Mouse (Mus musculus) CH12.LX (cell line): ENCODE data around the gene Taf12.

Source experiments
- BHLHE40 ChIP-seq: IDR thresholded peaks from 2 replicates; pipeline ENCODE4 v1.6.1; 2011; ENCODE audit warnings: mild to moderate bottlenecking, low read depth, low read length, improper control_type of control experiment
- CTCF ChIP-seq, 2 experiments: IDR thresholded peaks in 1 of 2; conservative IDR thresholded peaks in 1 of 2; 2 replicates each; pipeline ENCODE4 v1.5.1; 2011 to 2012; ENCODE audit warnings: low read depth in 2 of 2, low read length in 2 of 2, improper control_type of control experiment in 1 of 2, inconsistent platforms in 1 of 2, mild to moderate bottlenecking in 1 of 2, moderate library complexity in 1 of 2
- NELFE ChIP-seq: IDR thresholded peaks from 2 replicates; pipeline ENCODE4 v1.6.1; 2011; ENCODE audit warnings: low read depth, low read length, improper control_type of control experiment
- NRF1 ChIP-seq: IDR thresholded peaks from 2 replicates; pipeline ENCODE4 v1.6.1; 2014; ENCODE audit warnings: low read depth, mild to moderate bottlenecking, inconsistent platforms, low read length, improper control_type of control experiment, moderate library complexity
- PAX5 ChIP-seq: IDR thresholded peaks from 2 replicates; pipeline ENCODE4 v1.6.1; 2012; ENCODE audit warnings: low read length, inconsistent platforms, mixed read lengths
- POLR2A ChIP-seq: IDR thresholded peaks from 2 replicates; pipeline ENCODE4 v1.6.1; 2011; ENCODE audit warnings: low read depth, mild to moderate bottlenecking, improper control_type of control experiment, low read length
- TCF12 ChIP-seq: IDR thresholded peaks from 2 replicates; pipeline ENCODE4 v1.6.1; 2014; ENCODE audit warnings: low read depth, mild to moderate bottlenecking, inconsistent platforms, low read length, improper control_type of control experiment
- ZMIZ1 ChIP-seq: IDR thresholded peaks from 2 replicates; pipeline ENCODE4 v1.6.1; 2012; ENCODE audit warnings: low read depth, mild to moderate bottlenecking, inconsistent platforms, low read length, improper control_type of control experiment
- ZNF384 ChIP-seq: IDR thresholded peaks from 2 replicates; pipeline ENCODE4 v1.6.1; 2012; ENCODE audit warnings: low read depth, low read length, improper control_type of control experiment, inconsistent platforms

GRCm38 (mm10) chr4:132240367-132240766 lies 33.8 kb upstream of the Taf12 start:
- TF ChIP-seq BHLHE40, result no peak
- no peak for TF ChIP-seq POLR2A
- TF ChIP-seq CTCF (conservative IDR thresholded peaks at IDR 0.05 in 1 of 2, IDR thresholded peaks at IDR 0.05 in 1 of 2; ENCODE audit: low read depth in 2 of 2, low read length in 2 of 2), result no peak
- no peak for TF ChIP-seq NRF1
- no peak for TF ChIP-seq PAX5
- TF ChIP-seq ZNF384, result no peak
- TF ChIP-seq TCF12, result no peak
- no peak for TF ChIP-seq ZMIZ1
- no peak for TF ChIP-seq NELFE
